Mouse (Mus musculus): Measurements from ENCODE around the gene Ttc33. TPM values are rescaled to one million over a fixed set of nuclear protein-coding genes. Genes with fewer than 3 reads are reported as not detected.

The Ttc33 gene
- polyA plus RNA-seq, 1 experiment from 2014 or later = 52.5 TPM

- H3K9me3 ChIP-seq (replicated peaks) = no peaks in the 10 kb centered on the region
- 0 out of 2 replicates have a peak within 1 kb of the TSS, but pooled peaks have one; percentile 31 for H3K9ac ChIP-seq
- no peak within 1 kb of the TSS for H3K27ac ChIP-seq
- peak; percentile 97 for ATAC-seq
- H3K36me3 ChIP-seq (ENCODE audit: poor library complexity, severe bottlenecking) = no peaks in the 10 kb centered on the region
- under 1% methylated on average over 56 of the region's 61 CpGs for WGBS
- H3K4me3 ChIP-seq = peak within 1 kb of the TSS; percentile 51
- H3K4me2 ChIP-seq = peak within 1 kb of the TSS; percentile 90
- peaks cover 32% of the 10 kb centered on the region for H3K4me1 ChIP-seq
- peaks cover 73% of the 10 kb centered on the region for H3K27me3 ChIP-seq
Measured at GRCm38 (mm10) chr15:5243959-5244905, 58.9 kb downstream of the Ttc33 start, which contains the start of gene Ptger4. TSS of gene Ptger4 (minus strand) at chr15:5244187.

- H3K36me3 ChIP-seq (ENCODE audit: poor library complexity, severe bottlenecking) = no peaks in the 10 kb centered on the region
- no peaks in the 10 kb centered on the region for H3K9me3 ChIP-seq (replicated peaks)
- no peaks in the 10 kb centered on the region for H3K4me1 ChIP-seq
- 87% methylated on average over 4 of the region's 4 CpGs for WGBS
- H3K27me3 ChIP-seq = peaks cover 17% of the 10 kb centered on the region; the same call in 1 of the 2 replicates
- ATAC-seq = no peak
- H3K9ac ChIP-seq = no peak overlapping the region
- no peak overlapping the region for H3K4me3 ChIP-seq
- no peak overlapping the region for H3K27ac ChIP-seq
- no peak overlapping the region for H3K4me2 ChIP-seq
Measured at GRCm38 (mm10) chr15:5250182-5250581, 64.9 kb downstream of the Ttc33 start.

DNA sequence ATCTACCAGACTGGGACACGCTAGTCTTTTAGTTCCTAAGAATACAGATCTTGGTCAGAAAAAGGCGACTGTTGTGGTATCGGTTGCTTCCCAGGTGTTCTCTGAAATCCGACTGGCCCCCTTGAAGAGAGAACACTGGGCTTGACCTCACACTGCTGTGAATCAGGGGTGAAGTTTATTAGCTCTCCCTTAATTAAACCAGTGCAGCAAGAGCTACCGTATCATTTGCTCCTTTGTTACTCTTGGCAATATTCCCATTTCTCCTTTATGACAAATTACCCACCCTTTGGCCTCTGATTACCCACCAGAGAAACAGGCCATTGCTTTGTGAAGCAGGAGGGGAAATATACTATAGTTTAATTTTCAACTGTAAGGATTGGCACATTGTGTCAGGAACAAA is 74.9 kb downstream of the Ttc33 start:
- Histone ChIP-seq H3K27ac (no peak overlapping the region), H3K36me3 (ENCODE audit: poor library complexity, severe bottlenecking) (no peaks in the 10 kb centered on the region), H3K4me2 (no peak overlapping the region), H3K4me1 (peaks cover 10% of the 10 kb centered on the region), H3K27me3 (no peaks in the 10 kb centered on the region), H3K9ac (no peak overlapping the region), H3K4me3 (no peak overlapping the region), H3K9me3 (replicated peaks) (no peaks in the 10 kb centered on the region)
- peak; percentile 50; the same call in 1 of the 2 replicates for ATAC-seq
- 32% methylated on average over 5 of the region's 5 CpGs for WGBS

DNA sequence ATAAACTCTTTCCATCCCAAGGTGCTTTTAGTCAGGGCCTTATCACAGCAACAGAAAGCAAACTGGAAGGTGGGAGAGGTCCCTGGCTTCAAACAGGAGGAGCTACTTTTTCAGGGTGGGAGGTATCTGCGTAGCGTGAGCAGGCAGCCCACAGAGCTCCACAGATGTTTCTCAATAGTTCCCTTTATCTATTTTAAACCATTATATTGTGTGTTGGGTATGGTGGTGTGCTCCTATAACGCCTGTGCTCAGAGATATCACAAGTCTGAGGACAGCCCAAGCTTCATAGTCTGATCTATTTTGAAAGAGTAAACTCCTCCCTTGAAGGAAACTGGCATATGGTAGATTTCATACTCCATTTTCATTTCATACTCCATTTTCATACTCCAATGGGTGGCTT is 75.7 kb downstream of the Ttc33 start:
- H3K9me3 ChIP-seq (replicated peaks) = no peaks in the 10 kb centered on the region
- no peaks in the 10 kb centered on the region for H3K36me3 ChIP-seq (ENCODE audit: poor library complexity, severe bottlenecking)
- no peaks in the 10 kb centered on the region for H3K27me3 ChIP-seq
- no peak overlapping the region for H3K4me2 ChIP-seq
- H3K27ac ChIP-seq = no peak overlapping the region
- no peak overlapping the region for H3K4me3 ChIP-seq
- ATAC-seq = no peak
- 82% methylated on average over 3 of the region's 3 CpGs for WGBS
- H3K9ac ChIP-seq = no peak overlapping the region
- H3K4me1 ChIP-seq = peaks cover 10% of the 10 kb centered on the region

GRCm38 (mm10) chr15:5262095-5262667 is 76.9 kb downstream of the Ttc33 start:
- H3K27me3 ChIP-seq = no peaks in the 10 kb centered on the region
- 88% methylated on average over 13 of the region's 13 CpGs for WGBS
- H3K36me3 ChIP-seq (ENCODE audit: poor library complexity, severe bottlenecking) = no peaks in the 10 kb centered on the region
- no peak overlapping the region for H3K9ac ChIP-seq
- no peaks in the 10 kb centered on the region for H3K9me3 ChIP-seq (replicated peaks)
- no peak overlapping the region for H3K4me2 ChIP-seq
- peaks cover 10% of the 10 kb centered on the region for H3K4me1 ChIP-seq
- H3K4me3 ChIP-seq = no peak overlapping the region
- H3K27ac ChIP-seq = no peak overlapping the region
- no peak for ATAC-seq

DNA sequence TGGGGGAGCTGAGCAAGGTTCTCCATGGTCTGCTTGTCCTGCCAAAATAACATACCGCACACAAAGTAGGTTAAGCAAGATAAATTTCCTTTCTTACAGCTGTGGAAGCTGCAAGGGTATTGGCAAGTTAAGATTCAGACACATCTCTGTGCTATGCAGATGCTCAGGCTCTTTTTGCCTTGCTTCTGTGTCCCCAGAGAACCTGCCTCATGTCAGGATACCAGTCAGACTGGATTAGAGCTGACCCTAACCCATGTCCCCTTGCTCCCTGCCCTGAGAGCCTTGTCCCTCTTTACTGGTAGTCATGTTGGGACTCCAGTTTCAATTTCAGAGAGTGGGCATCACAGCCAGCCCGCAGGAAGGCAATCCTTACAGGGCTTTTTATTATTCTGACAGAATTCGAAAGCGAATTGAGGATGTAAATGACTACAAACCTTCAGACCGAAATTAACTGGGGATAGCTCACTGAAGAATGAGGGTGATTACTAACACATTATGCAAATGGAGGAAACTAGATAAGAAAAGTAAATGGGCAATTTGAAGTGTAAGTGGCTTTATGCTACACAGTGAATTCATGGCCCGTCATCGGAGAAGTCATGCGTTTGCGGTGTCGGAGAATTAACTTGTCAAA is 77.7 kb downstream of the Ttc33 start:
- no peak overlapping the region for H3K27ac ChIP-seq
- no peak overlapping the region for H3K4me3 ChIP-seq
- H3K4me1 ChIP-seq = peaks cover 10% of the 10 kb centered on the region
- no peak overlapping the region for H3K9ac ChIP-seq
- H3K36me3 ChIP-seq (ENCODE audit: poor library complexity, severe bottlenecking) = no peaks in the 10 kb centered on the region
- 75% methylated on average over 10 of the region's 10 CpGs for WGBS
- H3K27me3 ChIP-seq = no peaks in the 10 kb centered on the region
- H3K9me3 ChIP-seq (replicated peaks) = no peaks in the 10 kb centered on the region
- H3K4me2 ChIP-seq = no peak overlapping the region
- peak; percentile 66; the same call in 1 of the 2 replicates for ATAC-seq

DNA sequence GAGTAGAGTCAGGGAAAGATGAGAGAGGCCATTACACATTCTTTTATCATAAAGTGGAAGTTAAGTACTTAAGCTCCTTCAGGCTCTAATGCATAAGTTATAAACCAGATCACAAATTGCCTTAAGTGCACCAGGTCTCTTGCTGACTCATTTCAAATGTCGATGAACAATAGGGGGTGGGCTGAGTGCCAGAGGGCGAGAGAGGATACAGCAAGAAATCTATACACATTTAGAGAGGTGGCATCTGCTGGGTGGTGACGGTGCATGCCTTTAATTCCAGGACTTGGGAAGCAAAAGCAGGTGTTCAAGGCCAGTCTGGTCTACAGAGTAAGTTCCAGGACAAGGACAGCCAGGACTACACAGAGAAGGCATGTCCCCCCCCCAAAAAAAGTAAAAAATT is 80.8 kb downstream of the Ttc33 start:
- Histone ChIP-seq H3K36me3 (ENCODE audit: poor library complexity, severe bottlenecking) (no peaks in the 10 kb centered on the region), H3K4me2 (no peak overlapping the region), H3K9me3 (replicated peaks) (no peaks in the 10 kb centered on the region), H3K27me3 (no peaks in the 10 kb centered on the region), H3K4me1 (no peaks in the 10 kb centered on the region), H3K9ac (no peak overlapping the region), H3K27ac (no peak overlapping the region), H3K4me3 (no peak overlapping the region)
- WGBS = 74% methylated on average over 3 of the region's 3 CpGs
- no peak for ATAC-seq

Other genes with a start within 250 kb of the Ttc33 start
- gene C7, start 121.8 kb upstream of the Ttc33 start, polyA plus RNA-seq (2015; fragmentation: Nextera tagmentation; extraction: Ambion mirVana) = 0.06 TPM in 2 replicates
- 0.60 and 0.85 TPM in 2 replicates for gene Card6, start 77.0 kb upstream of the Ttc33 start, polyA plus RNA-seq (2015; fragmentation: Nextera tagmentation; extraction: Ambion mirVana)
- 431 and 548 TPM in 2 replicates for gene Rpl37, start 68.9 kb upstream of the Ttc33 start, polyA plus RNA-seq (2015; fragmentation: Nextera tagmentation; extraction: Ambion mirVana)
- 11.3 and 12.5 TPM in 2 replicates for gene Prkaa1, start 41.7 kb upstream of the Ttc33 start, polyA plus RNA-seq (2015; fragmentation: Nextera tagmentation; extraction: Ambion mirVana)
- gene Ptger4, start 58.7 kb downstream of the Ttc33 start, polyA plus RNA-seq (2015; fragmentation: Nextera tagmentation; extraction: Ambion mirVana) = 0.36 and 0.37 TPM in 2 replicates